Mouse (Mus musculus) embryonic fibroblast, embryonic 13.5 days (primary cell): ENCODE measurements around the gene Fasl. TPM values are rescaled to one million over a fixed set of nuclear protein-coding genes. Genes with fewer than 3 reads are reported as not detected.
A peak's percentile ranks its signal among the peaks of the same experiment; 100 is the strongest.

Experiments
- H3K27ac ChIP-seq: 2 replicates; pipeline ENCODE4 v1.5.1; 2012; ENCODE audit warnings: low read length, control low read depth, inconsistent platforms; ENCODE audit not compliant: insufficient read depth
- H3K4me1 ChIP-seq: 2 replicates; pipeline ENCODE4 v1.6.1; 2011; ENCODE audit warnings: low read length; ENCODE audit not compliant: control insufficient read depth, insufficient read depth
- H3K4me3 ChIP-seq: 2 replicates; pipeline ENCODE4 v1.5.1; 2011; ENCODE audit warnings: mild to moderate bottlenecking, control low read depth, low read length; ENCODE audit not compliant: insufficient read depth
- CTCF ChIP-seq: IDR thresholded peaks from 2 replicates; pipeline ENCODE4 v1.5.1; 2011; ENCODE audit warnings: mild to moderate bottlenecking, control low read depth, low read length, moderate library complexity, borderline replicate concordance; ENCODE audit not compliant: insufficient read depth
- POLR2A ChIP-seq: IDR thresholded peaks from 2 replicates; pipeline ENCODE4 v1.6.1; 2011; ENCODE audit warnings: low read depth, mild to moderate bottlenecking, control low read depth, low read length, moderate library complexity
- polyA plus RNA-seq: library from polyadenylated mRNA; stranded (reverse); fragments of >200 nt; gene quantifications from 2 replicates; pipeline ENCODE4 v1.2.4, GENCODE M21; 2011; ENCODE audit warnings: low read depth; ENCODE audit not compliant: missing spikeins, insufficient read length

Gene Fasl
- polyA plus RNA-seq, 1 experiment, result not detected

- no peak for TF ChIP-seq CTCF
- no peak for TF ChIP-seq POLR2A
- H3K4me1 ChIP-seq, result no peaks in the 10 kb centered on the region
- H3K27ac ChIP-seq, result no peak overlapping the region
- H3K4me3 ChIP-seq, result no peak overlapping the region
These were observed 43.4 kb downstream of the Fasl start for GRCm38 (mm10) chr1:161744855-161745254.

- TF ChIP-seq POLR2A (no peak), CTCF (no peak)
- Histone ChIP-seq H3K27ac (no peak overlapping the region), H3K4me3 (no peak overlapping the region), H3K4me1 (no peaks in the 10 kb centered on the region)
These were observed 44.1 kb downstream of the Fasl start for GRCm38 (mm10) chr1:161744209-161744608.

GRCm38 (mm10) chr1:161742481-161743267 is 45.6 kb downstream of the Fasl start:
- TF ChIP-seq CTCF, result no peak
- TF ChIP-seq POLR2A, result no peak
- H3K4me3 ChIP-seq, result no peak overlapping the region
- H3K4me1 ChIP-seq, result no peaks in the 10 kb centered on the region
- H3K27ac ChIP-seq, result no peak overlapping the region

- H3K27ac ChIP-seq, result no peak overlapping the region
- TF ChIP-seq CTCF (no peak), POLR2A (no peak)
- peaks cover 6% of the 10 kb centered on the region for H3K4me1 ChIP-seq
- H3K4me3 ChIP-seq, result no peak overlapping the region
These were observed 51.4 kb downstream of the Fasl start for GRCm38 (mm10) chr1:161736848-161737247.

- no peak for TF ChIP-seq CTCF
- no peak for TF ChIP-seq POLR2A
- no peak overlapping the region for H3K27ac ChIP-seq
- H3K4me3 ChIP-seq, result no peak overlapping the region
- H3K4me1 ChIP-seq, result peaks cover 6% of the 10 kb centered on the region
These were observed 52.0 kb downstream of the Fasl start for GRCm38 (mm10) chr1:161736255-161736654.

- Histone ChIP-seq H3K4me1 (peaks cover 6% of the 10 kb centered on the region), H3K4me3 (no peak overlapping the region), H3K27ac (peak overlapping the region; percentile 86)
- TF ChIP-seq CTCF (no peak), POLR2A (no peak)
These were observed 52.7 kb downstream of the Fasl start for GRCm38 (mm10) chr1:161735465-161736046.

GRCm38 (mm10) chr1:161734741-161735211 is 53.5 kb downstream of the Fasl start:
- Histone ChIP-seq H3K27ac (peak overlapping the region; percentile 86), H3K4me1 (peaks cover 6% of the 10 kb centered on the region), H3K4me3 (no peak overlapping the region)
- TF ChIP-seq POLR2A (no peak), CTCF (no peak)

GRCm38 (mm10) chr1:161734314-161734713 is 54.0 kb downstream of the Fasl start:
- Histone ChIP-seq H3K27ac (peak overlapping the region; percentile 39; the same call in 1 of the 2 replicates), H3K4me1 (peaks cover 6% of the 10 kb centered on the region), H3K4me3 (no peak overlapping the region)
- TF ChIP-seq CTCF (no peak), POLR2A (no peak)

Other genes starting within 250 kb of the Fasl start
- 51.6 and 51.7 TPM in 2 replicates for gene Suco, start 88.2 kb upstream of the Fasl start, polyA plus RNA-seq
- gene Pigc, start 180.7 kb upstream of the Fasl start, polyA plus RNA-seq, result 31.0 and 38.6 TPM in 2 replicates
- not detected in 2 replicates for gene 4930558K02Rik, start 191.1 kb upstream of the Fasl start, polyA plus RNA-seq